Mouse (Mus musculus) regulatory T cell (primary cell): Measurements from ENCODE around the gene Igbp1.

Experiments
- in situ Hi-C: fragments of 300-600 bp; cut with MboI, MseI; formaldehyde crosslinking; loops from one replicate; pipeline ENCODE4 v1.15.1; 2025; ENCODE audit warnings: high pct_unique_total_duplicates

Igbp1 gene

GRCm38 (mm10) chrX:100494068-100494978 is at the start of gene Igbp1:
Gene Igbp1, plus strand, starts transcription at chrX:100494291.
- in situ Hi-C loops = no loop called here

DNA sequence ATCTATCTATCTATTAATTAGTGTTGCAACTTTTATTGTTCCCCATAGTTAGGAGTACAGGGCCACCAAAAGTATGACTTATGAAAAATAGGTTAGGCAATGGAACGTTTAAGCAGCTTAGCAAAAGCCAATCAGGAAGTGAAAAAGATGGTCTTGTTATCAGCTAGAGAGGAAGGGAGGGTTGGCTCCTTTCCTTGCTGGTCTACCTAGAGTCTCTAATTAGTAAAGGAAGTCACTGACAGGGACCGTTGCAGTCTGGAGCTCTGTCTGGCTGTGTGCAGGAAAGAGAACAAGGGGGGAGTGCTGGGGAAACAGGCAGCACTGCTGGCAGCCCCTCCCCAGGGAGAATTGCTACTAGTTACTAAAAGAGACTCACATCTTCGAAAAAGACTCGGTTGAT is 26.0 kb upstream of the Igbp1 start:
- in situ Hi-C loops = no loop called here

- in situ Hi-C loops = no loop called here
Measured at GRCm38 (mm10) chrX:100470126-100470525, 24.0 kb upstream of the Igbp1 start.

DNA sequence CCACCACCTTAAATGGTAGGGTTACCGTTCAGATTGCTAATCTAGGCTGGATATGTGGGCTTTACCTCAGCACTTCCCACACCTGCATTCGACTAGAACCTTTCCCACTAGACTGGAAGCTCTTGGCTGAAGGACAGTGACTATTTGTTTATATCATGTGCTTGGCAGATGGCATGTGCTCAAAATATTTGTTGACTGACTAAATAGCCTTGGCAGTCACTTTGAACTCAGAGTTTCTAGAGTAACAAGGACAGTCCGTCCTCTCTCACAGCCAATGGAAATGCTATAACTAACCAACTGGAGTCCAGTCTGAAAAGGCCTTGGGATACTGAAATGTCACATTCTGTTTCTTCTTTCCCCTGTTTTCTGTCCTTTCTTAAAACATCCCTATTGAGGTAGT is 22.6 kb upstream of the Igbp1 start:
- in situ Hi-C loops = no loop called here

DNA sequence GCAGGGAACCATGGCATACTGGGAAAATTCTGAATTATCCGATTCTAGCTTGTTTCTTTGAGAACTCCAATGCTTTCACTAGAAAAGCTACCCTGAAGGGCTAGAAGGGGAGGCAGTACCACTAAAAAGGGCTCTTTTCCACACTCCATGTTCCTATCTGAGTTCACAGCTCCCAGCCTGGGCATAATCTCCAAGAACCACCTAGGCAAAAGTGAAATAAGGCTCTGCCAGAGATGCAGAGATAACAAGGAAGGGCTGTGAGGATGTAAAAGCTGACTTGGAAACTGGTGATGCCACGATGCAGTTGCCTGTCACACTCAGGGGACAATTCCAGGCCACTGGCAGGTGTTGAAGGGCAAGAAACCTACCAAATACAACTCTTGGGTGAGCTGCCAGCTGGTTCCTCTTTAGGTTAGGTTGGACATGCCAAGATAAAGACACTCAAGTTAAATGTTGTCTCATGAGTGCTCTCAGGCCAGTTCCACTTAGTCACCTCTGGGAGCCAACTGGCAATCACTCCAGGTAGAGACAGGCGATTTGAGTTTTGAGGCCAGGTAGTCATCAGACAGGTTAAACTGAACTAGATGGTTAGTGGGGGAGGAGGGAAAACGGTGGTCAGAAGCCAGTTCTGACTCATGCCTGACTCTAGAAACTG is 18.4 kb upstream of the Igbp1 start:
- in situ Hi-C loops = no loop called here

DNA sequence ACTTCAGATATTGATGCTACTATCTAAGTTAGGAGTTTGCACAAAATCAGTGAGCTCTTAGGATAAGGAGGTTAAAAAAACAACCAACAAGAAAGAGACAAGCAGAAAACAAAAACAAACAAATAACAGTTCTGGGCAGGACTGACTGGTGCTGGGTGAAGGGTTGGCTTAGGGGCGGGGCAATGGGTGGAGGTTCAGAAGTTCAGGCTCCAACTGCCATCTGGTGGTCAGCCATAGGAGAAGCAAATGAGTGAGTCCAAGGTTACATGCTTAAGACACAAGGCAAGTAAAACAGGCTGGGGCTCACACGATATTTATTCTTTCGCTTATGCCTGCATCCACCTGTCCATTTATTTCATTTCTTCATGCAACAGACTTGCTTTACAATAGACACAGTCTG is 13.8 kb upstream of the Igbp1 start:
- in situ Hi-C loops = no loop called here

DNA sequence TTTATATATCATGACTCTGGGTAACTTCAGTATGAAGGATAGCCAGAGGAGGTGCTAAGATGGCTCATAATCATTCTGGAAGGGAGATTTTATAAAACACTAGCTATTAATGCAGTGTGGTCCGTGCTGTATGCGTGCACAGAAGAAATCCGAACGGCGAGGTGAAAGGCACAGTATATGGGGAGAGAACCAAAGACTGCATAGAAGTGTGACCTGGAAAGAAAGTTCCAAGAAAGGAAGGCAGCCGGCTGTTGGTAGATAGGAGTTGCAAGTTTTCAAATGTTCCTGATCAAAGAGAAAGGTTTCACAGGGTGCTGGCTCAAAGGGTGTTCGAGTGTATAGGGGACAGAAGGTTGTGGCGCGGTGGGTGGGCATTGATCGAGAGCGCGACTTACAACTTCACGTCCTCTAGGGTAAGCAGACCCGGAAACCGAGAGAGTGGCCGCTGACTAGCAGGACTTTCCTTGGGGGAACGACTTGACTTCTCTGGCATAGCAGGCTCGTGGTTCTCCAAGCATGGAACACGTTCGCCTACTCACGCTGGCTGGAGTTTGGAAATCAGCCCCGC is 507 bp upstream of the Igbp1 start:
- in situ Hi-C loops = no loop called here

GRCm38 (mm10) chrX:100504175-100504851 is 10.2 kb downstream of the Igbp1 start:
- in situ Hi-C loops = loop anchor here (10.0 kb wide), 1 partner anchor 1540 kb away; no protein-coding TSS in a partner anchor

DNA sequence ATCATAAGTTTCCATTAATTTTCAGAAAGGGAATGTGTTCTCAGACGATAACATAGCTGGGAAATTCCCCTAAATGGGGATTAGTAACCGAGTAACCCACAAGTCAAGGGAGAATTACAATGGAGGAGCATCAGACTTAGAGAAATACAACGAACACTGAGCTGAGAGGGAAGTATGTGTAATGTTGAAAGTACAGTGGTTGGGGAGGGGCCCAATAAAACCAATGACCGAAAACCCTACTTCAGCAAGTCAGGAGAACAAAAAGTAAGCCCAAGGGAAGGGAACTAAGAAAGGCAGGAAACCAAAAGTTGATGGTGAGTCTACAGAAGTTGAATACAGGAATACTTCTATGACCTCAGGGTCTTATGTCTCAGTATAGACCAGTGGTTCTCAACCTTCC is 14.1 kb downstream of the Igbp1 start:
- in situ Hi-C loops = loop anchor here (10.0 kb wide), 1 partner anchor 1543 kb away; no protein-coding TSS in a partner anchor

- in situ Hi-C loops = loop anchor here (10.0 kb wide), 2 partner anchors 1335 to 1545 kb away; partner anchors contain the start of gene Nhsl2
Measured at GRCm38 (mm10) chrX:100509921-100510320, 15.8 kb downstream of the Igbp1 start.

GRCm38 (mm10) chrX:100516683-100517082 is 22.6 kb downstream of the Igbp1 start:
- in situ Hi-C loops = loop anchor here (10.0 kb wide), 1 partner anchor 1328 kb away; the partner anchor contains the start of gene Nhsl2

DNA sequence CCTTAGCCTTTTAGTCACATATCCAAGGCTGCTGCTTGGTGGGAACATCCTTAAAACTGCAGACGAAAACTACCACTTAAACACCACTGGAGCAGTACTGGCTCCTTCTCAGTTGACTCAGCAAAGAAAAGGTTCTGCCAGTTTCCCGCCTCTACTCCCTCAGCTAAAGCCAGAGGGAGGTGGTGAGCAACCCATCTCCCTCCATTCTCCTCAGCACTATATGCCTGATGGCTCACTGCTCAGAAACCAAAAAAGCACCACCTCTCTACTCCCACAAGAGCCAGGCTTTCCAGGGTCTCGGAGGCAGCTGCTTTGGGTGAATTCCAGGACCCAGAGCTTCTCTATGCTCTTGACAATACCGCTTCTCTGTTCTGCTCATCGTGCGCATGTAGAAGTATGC is 23.5 kb downstream of the Igbp1 start:
- in situ Hi-C loops = loop anchor here (10.0 kb wide), 1 partner anchor 1327 kb away; the partner anchor contains the start of gene Nhsl2

GRCm38 (mm10) chrX:100518532-100518931 is 24.4 kb downstream of the Igbp1 start:
- in situ Hi-C loops = loop anchor here (10.0 kb wide), 1 partner anchor 1326 kb away; the partner anchor contains the start of gene Nhsl2

GRCm38 (mm10) chrX:100524471-100524870 is 30.4 kb downstream of the Igbp1 start, which contains the start of gene Dgat2l6:
Gene Dgat2l6, plus strand, starts transcription at chrX:100524838.
- in situ Hi-C loops = no loop called here

- in situ Hi-C loops = no loop called here
Measured at GRCm38 (mm10) chrX:100556026-100556425, 61.9 kb downstream of the Igbp1 start.

GRCm38 (mm10) chrX:100565696-100566095 is 71.6 kb downstream of the Igbp1 start:
- in situ Hi-C loops = no loop called here
